Mouse (Mus musculus) lung, postnatal 14 days (tissue): ENCODE measurements around the gene Zfp874a.
A peak's percentile ranks its signal among the peaks of the same experiment; 100 is the strongest.
"Not testable (repeated sequence)": the region's sequence is repeated elsewhere in the genome, so short reads cannot be mapped to it uniquely, and the experiment has no call there.

Experiments
- DNase-seq: peaks from one replicate; pipeline ENCODE4 v3.0.0; 2021

Gene Zfp874a

GRCm38 (mm10) chr13:67451172-67452020, at the start of gene Zfp874a:
TSS of gene Zfp874a (minus strand) at chr13:67451624.
- DNase-seq: peak; percentile 92

GRCm38 (mm10) chr13:67500908-67501307, 49.5 kb upstream of the Zfp874a start:
- no peak for DNase-seq

- DNase-seq: peak; percentile 83
These were observed 48.8 kb upstream of the Zfp874a start, which contains the start of gene Zfp58 for GRCm38 (mm10) chr13:67500084-67500719. TSS of gene Zfp58 (minus strand) at chr13:67500555.

GRCm38 (mm10) chr13:67495631-67496030, 44.2 kb upstream of the Zfp874a start:
- DNase-seq: no peak

- no peak for DNase-seq
These were observed 33.0 kb upstream of the Zfp874a start for GRCm38 (mm10) chr13:67484424-67484811.

- peak; percentile 92 for DNase-seq
These were observed 32.4 kb upstream of the Zfp874a start, which contains the start of gene Zfp874b for GRCm38 (mm10) chr13:67483625-67484423. TSS of gene Zfp874b (minus strand) at chr13:67484258.

- DNase-seq: no peak
These were observed 30.1 kb upstream of the Zfp874a start for GRCm38 (mm10) chr13:67481528-67481927.

GRCm38 (mm10) chr13:67469274-67469673, 17.9 kb upstream of the Zfp874a start:
- no peak for DNase-seq

- DNase-seq: not testable (repeated sequence)
These were observed 12.2 kb upstream of the Zfp874a start for GRCm38 (mm10) chr13:67463506-67464185.

GRCm38 (mm10) chr13:67452021-67452309, 541 bp upstream of the Zfp874a start:
- DNase-seq: peak; percentile 2

GRCm38 (mm10) chr13:67437095-67437494, 14.3 kb downstream of the Zfp874a start:
- DNase-seq: not testable (repeated sequence)

- DNase-seq: no peak
These were observed 23.3 kb downstream of the Zfp874a start for GRCm38 (mm10) chr13:67428116-67428515.

- not testable (repeated sequence) for DNase-seq
These were observed 25.7 kb downstream of the Zfp874a start for GRCm38 (mm10) chr13:67425699-67426098.

- not testable (repeated sequence) for DNase-seq
These were observed 28.9 kb downstream of the Zfp874a start for GRCm38 (mm10) chr13:67422532-67422931.

- DNase-seq: peak; percentile 51
These were observed 30.1 kb downstream of the Zfp874a start, which contains the start of gene Zfp459 for GRCm38 (mm10) chr13:67421207-67421857. TSS of gene Zfp459 (minus strand) at chr13:67421418.

GRCm38 (mm10) chr13:67420558-67421206, 30.7 kb downstream of the Zfp874a start:
- DNase-seq: no peak

GRCm38 (mm10) chr13:67416811-67417210, 34.6 kb downstream of the Zfp874a start:
- no peak for DNase-seq

- DNase-seq: no peak
These were observed 35.7 kb downstream of the Zfp874a start for GRCm38 (mm10) chr13:67415759-67416158.

GRCm38 (mm10) chr13:67413634-67414033, 37.8 kb downstream of the Zfp874a start:
- DNase-seq: not testable (repeated sequence)

GRCm38 (mm10) chr13:67399183-67399903, 52.1 kb downstream of the Zfp874a start, which contains the start of gene Zfp429:
TSS of gene Zfp429 (minus strand) at chr13:67399819.
- peak; percentile 76 for DNase-seq

GRCm38 (mm10) chr13:67376255-67376654, 75.2 kb downstream of the Zfp874a start:
- not testable (repeated sequence) for DNase-seq
